Mouse (Mus musculus) limb, embryonic 14.5 days (tissue): ENCODE measurements around the gene Zbtb9. TPM values are rescaled to one million over a fixed set of nuclear protein-coding genes. Genes with fewer than 3 reads are reported as not detected.
A peak's percentile ranks its signal among the peaks of the same experiment; 100 is the strongest.

Experiments used
- ATAC-seq: fragments of 200-750 bp; cut with Nextera tagmentation; 2 replicates; pipeline ENCODE4 v1.8.0; 2017; ENCODE audit warnings: low read depth, moderate number of reproducible peaks, moderate TSS enrichment; ENCODE audit not compliant: low FRiP score
- DNase-seq: peaks from one replicate; pipeline ENCODE4 v3.0.0-alpha.2; 2015; ENCODE audit warnings: low spot score
- H3K27ac ChIP-seq: fragments of 300-500 bp; sonication (generic); replicated peaks from 2 replicates; pipeline ENCODE4 v1.5.1; 2014; ENCODE audit warnings: low read depth, mild to moderate bottlenecking, low read length, moderate library complexity, mixed read lengths
- H3K27me3 ChIP-seq: fragments of 300-500 bp; sonication (generic); 2 replicates; pipeline ENCODE4 v1.6.1; 2014; ENCODE audit warnings: low read length, mixed read lengths; ENCODE audit not compliant: control insufficient read depth, insufficient read depth
- H3K36me3 ChIP-seq: fragments of 300-500 bp; sonication (generic); 2 replicates; pipeline ENCODE4 v1.6.1; 2014; ENCODE audit warnings: mild to moderate bottlenecking, low read length, moderate library complexity, mixed read lengths; ENCODE audit not compliant: control insufficient read depth, insufficient read depth
- H3K4me1 ChIP-seq: fragments of 300-500 bp; sonication (generic); 2 replicates; pipeline ENCODE4 v1.6.1; 2014; ENCODE audit warnings: antibody characterized with exemption, low read length, mixed read lengths; ENCODE audit not compliant: control insufficient read depth, insufficient read depth
- H3K4me2 ChIP-seq: fragments of 300-500 bp; sonication (generic); replicated peaks from 2 replicates; pipeline ENCODE4 v1.6.1; 2014; ENCODE audit warnings: low read depth, mild to moderate bottlenecking, low read length, moderate library complexity; ENCODE audit not compliant: severe bottlenecking
- H3K4me3 ChIP-seq: fragments of 300-500 bp; sonication (generic); replicated peaks from 2 replicates; pipeline ENCODE4 v1.5.1; 2014; ENCODE audit warnings: low read length
- H3K9ac ChIP-seq: fragments of 300-500 bp; sonication (generic); 2 replicates; pipeline ENCODE4 v1.6.1; 2014; ENCODE audit warnings: mild to moderate bottlenecking, low read depth, low read length, moderate library complexity; ENCODE audit not compliant: severe bottlenecking
- H3K9me3 ChIP-seq: fragments of 300-500 bp; sonication (generic); 2 replicates; pipeline ENCODE4 v1.6.1; 2016; ENCODE audit warnings: low read length; ENCODE audit not compliant: control insufficient read depth
- POLR2A ChIP-seq: fragments of 200-500 bp; IDR thresholded peaks from 2 replicates; pipeline ENCODE4 v1.8.0; 2012; ENCODE audit warnings: inconsistent platforms, mild to moderate bottlenecking, moderate library complexity, borderline replicate concordance; ENCODE audit not compliant: insufficient read depth, insufficient read length; ENCODE audit errors: extremely low read depth
- WGBS: fragments of 180-500 bp; shearing (Covaris S2); extraction: QIAGEN DNeasy Blood & Tissue Kit; methylation state at CpG from one replicate; pipeline ENCODE4 v1.1.7; 2014; 5-methylcytosine and 5-hydroxymethylcytosine counted together
- polyA plus RNA-seq, 2 experiments: library from polyadenylated mRNA; depleted of rRNA in 1 of 2; stranded (reverse) in 1 of 2; unstranded in 1 of 2; fragments of >200 nt; fragmentation: Nextera tagmentation in 1 of 2; extraction: Ambion mirVana in 1 of 2; gene quantifications; 2 replicates each; pipeline versions ENCODE4 v1.2.1 to v1.2.3; 2012 to 2014

Gene Zbtb9
- polyA plus RNA-seq, 2 experiments, result 10.0 to 14.8 TPM

GRCm38 (mm10) chr17:26994410-26994809 is 21.4 kb downstream of the Zbtb9 start:
- Histone ChIP-seq H3K27ac (0 out of 2 replicates have a peak overlapping the region, but pooled peaks have one; percentile 19), H3K36me3 (no peaks in the 10 kb centered on the region), H3K9ac (no peak overlapping the region), H3K4me2 (no peak overlapping the region), H3K9me3 (no peaks in the 10 kb centered on the region), H3K4me1 (no peaks in the 10 kb centered on the region), H3K27me3 (no peaks in the 10 kb centered on the region), H3K4me3 (no peak overlapping the region)
- ATAC-seq (no peak), DNase-seq (no peak)
- 81% methylated on average over 14 of the region's 14 CpGs for WGBS
- TF ChIP-seq POLR2A, result no peak

DNA sequence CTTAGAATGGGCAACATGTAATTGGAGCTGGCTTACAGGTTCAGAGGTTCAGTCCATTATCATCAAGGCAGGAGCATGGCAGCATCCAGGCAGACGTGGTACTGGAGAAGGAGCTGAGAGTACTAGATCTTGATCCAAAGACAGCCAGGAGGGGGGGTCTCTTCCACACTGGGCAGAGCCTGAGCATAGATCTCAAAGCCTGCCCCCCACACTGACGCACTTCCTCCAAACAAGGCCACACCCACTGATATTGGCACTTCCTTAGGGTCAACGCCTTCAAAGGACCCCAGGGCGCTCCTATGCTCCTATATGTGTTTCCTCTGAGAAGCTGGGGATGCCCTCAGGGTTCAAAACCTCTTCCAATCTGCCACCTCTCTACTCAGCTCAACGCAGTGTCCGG is 22.0 kb downstream of the Zbtb9 start:
- ATAC-seq (no peak), DNase-seq (no peak)
- H3K4me1 ChIP-seq, result no peaks in the 10 kb centered on the region
- H3K27ac ChIP-seq, result no peak overlapping the region
- H3K27me3 ChIP-seq, result no peaks in the 10 kb centered on the region
- H3K4me3 ChIP-seq, result no peak overlapping the region
- no peak for TF ChIP-seq POLR2A
- 69% methylated on average over 6 of the region's 6 CpGs for WGBS
- no peak overlapping the region for H3K4me2 ChIP-seq
- H3K36me3 ChIP-seq, result no peaks in the 10 kb centered on the region
- no peaks in the 10 kb centered on the region for H3K9me3 ChIP-seq
- no peak overlapping the region for H3K9ac ChIP-seq

GRCm38 (mm10) chr17:26995562-26995961 is 22.6 kb downstream of the Zbtb9 start:
- Histone ChIP-seq H3K4me1 (no peaks in the 10 kb centered on the region), H3K27ac (no peak overlapping the region), H3K9me3 (no peaks in the 10 kb centered on the region), H3K36me3 (no peaks in the 10 kb centered on the region), H3K27me3 (no peaks in the 10 kb centered on the region), H3K4me3 (no peak overlapping the region), H3K9ac (no peak overlapping the region), H3K4me2 (no peak overlapping the region)
- DNase-seq, result no peak
- 77% methylated on average over 8 of the region's 8 CpGs for WGBS
- no peak for TF ChIP-seq POLR2A
- ATAC-seq, result no peak

GRCm38 (mm10) chr17:26997661-26998060 is 24.7 kb downstream of the Zbtb9 start:
- H3K4me3 ChIP-seq, result no peak overlapping the region

GRCm38 (mm10) chr17:26998283-26998682 is 25.3 kb downstream of the Zbtb9 start:
- WGBS, result 90% methylated on average over 15 of the region's 15 CpGs
- no peak overlapping the region for H3K27ac ChIP-seq
- H3K36me3 ChIP-seq, result no peaks in the 10 kb centered on the region
- H3K4me1 ChIP-seq, result no peaks in the 10 kb centered on the region
- no peak overlapping the region for H3K4me2 ChIP-seq
- no peak for ATAC-seq
- no peak overlapping the region for H3K9ac ChIP-seq
- no peak overlapping the region for H3K4me3 ChIP-seq
- no peak for TF ChIP-seq POLR2A
- no peaks in the 10 kb centered on the region for H3K27me3 ChIP-seq
- no peaks in the 10 kb centered on the region for H3K9me3 ChIP-seq
- DNase-seq, result no peak

More at GRCm38 (mm10) chr17:26997661-26998060, 24.7 kb downstream of the Zbtb9 start:
- DNase-seq (no peak), ATAC-seq (no peak)
- TF ChIP-seq POLR2A, result no peak
- no peak overlapping the region for H3K4me2 ChIP-seq
- no peak overlapping the region for H3K9ac ChIP-seq
- no peak overlapping the region for H3K27ac ChIP-seq
- H3K9me3 ChIP-seq, result no peaks in the 10 kb centered on the region
- H3K4me1 ChIP-seq, result no peaks in the 10 kb centered on the region
- 79% methylated on average over 4 of the region's 4 CpGs for WGBS
- H3K27me3 ChIP-seq, result no peaks in the 10 kb centered on the region
- H3K36me3 ChIP-seq, result no peaks in the 10 kb centered on the region

GRCm38 (mm10) chr17:26999996-27000395 is 27.0 kb downstream of the Zbtb9 start:
- Histone ChIP-seq H3K4me2 (peak overlapping the region; percentile 17; the same call in 1 of the 2 replicates), H3K27me3 (no peaks in the 10 kb centered on the region; the same call in 1 of the 2 replicates), H3K4me3 (no peak overlapping the region), H3K27ac (no peak overlapping the region; the same call in 1 of the 2 replicates), H3K9me3 (0 out of 2 replicates have a peak, but pooled peaks cover 4% of the 10 kb centered on the region), H3K9ac (no peak overlapping the region), H3K36me3 (no peaks in the 10 kb centered on the region), H3K4me1 (no peaks in the 10 kb centered on the region)
- WGBS, result 67% methylated on average over 12 of the region's 12 CpGs
- no peak for TF ChIP-seq POLR2A
- ATAC-seq, result no peak
- peak; percentile 12 for DNase-seq
